Mouse (Mus musculus): ENCODE measurements around the gene Etl4.

- TF ChIP-seq CTCF (IDR thresholded peaks at IDR 0.05) (peak; percentile 86), EP300 (IDR thresholded peaks at IDR 0.05) (no peak)
Measured at GRCm38 (mm10) chr2:19919190-19919589, 9.6 kb downstream of the Etl4 start.

Data from lung, postnatal 0 days (tissue).